Mouse (Mus musculus): Measurements from ENCODE around the gene Vopp1.

The Vopp1 gene

DNA sequence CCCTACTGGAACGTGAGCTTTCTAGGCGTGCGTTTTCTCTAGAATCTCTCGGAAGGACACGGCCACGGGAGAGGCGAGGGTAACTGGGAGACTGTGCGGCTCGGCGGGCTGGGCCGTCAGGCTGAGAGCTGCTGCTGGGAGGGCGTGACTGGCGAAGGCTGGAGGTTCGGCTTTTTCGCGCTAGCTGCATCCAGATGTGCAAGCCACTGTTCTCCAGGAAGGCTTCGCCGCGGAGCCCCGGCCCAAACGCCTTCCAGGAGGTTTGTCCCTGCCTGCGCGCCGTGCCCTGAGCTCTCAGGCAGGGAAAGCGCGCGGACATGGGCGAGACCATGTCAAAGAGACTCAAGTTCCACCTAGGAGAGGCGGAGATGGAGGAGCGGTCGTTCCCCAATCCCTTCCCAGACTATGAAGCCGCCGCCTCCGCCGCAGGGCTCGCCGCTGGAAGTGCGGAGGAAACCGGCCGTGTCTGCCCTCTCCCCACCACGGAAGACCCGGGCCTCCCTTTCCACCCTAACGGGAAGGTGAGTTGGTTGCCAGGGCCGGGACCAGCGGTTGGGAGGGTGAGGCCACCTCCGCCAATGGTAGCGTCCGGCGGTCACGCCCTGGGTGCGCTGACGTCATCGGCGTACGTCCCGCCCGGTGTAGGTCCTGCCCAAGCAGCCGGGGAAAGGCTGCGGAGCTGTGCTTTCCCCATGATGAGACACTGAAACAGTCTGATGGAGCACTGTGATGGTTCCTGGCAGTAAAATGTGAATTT lies 122.0 kb downstream of the Vopp1 start:
- in situ Hi-C loops (cut with MboI, MseI), result no loop called here

- in situ Hi-C loops (cut with MboI, MseI), result no loop called here
Observed at GRCm38 (mm10) chr6:57702376-57702742, 122.6 kb downstream of the Vopp1 start, which contains the start of gene Lancl2. Gene Lancl2 (plus strand): TSS chr6:57702540.

DNA sequence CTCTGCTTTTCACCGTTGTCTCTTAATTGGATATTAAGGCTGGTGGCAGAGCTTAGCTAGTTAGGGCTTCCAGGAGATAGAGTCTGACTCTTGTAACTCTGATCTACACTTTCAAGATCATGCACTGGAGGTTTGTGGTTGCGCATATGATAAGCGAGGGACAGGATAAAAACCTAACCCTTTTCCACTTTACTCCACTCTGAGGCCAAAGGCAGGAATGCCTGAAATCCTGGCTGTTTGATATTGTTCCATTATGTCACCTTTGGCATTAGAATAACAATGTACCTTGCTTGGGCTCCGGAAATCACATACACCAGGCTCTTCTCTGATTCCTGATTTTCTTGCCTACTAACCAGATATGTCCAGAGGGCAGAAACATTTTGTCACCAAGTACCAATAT lies 123.3 kb downstream of the Vopp1 start:
- in situ Hi-C loops (cut with MboI, MseI), result no loop called here

- in situ Hi-C loops (cut with MboI, MseI), result loop anchor here (10.0 kb wide), 1 partner anchor 978 kb away; the partner anchor contains the start of gene Avl9
Observed at GRCm38 (mm10) chr6:57693116-57693515, 131.8 kb downstream of the Vopp1 start.

DNA sequence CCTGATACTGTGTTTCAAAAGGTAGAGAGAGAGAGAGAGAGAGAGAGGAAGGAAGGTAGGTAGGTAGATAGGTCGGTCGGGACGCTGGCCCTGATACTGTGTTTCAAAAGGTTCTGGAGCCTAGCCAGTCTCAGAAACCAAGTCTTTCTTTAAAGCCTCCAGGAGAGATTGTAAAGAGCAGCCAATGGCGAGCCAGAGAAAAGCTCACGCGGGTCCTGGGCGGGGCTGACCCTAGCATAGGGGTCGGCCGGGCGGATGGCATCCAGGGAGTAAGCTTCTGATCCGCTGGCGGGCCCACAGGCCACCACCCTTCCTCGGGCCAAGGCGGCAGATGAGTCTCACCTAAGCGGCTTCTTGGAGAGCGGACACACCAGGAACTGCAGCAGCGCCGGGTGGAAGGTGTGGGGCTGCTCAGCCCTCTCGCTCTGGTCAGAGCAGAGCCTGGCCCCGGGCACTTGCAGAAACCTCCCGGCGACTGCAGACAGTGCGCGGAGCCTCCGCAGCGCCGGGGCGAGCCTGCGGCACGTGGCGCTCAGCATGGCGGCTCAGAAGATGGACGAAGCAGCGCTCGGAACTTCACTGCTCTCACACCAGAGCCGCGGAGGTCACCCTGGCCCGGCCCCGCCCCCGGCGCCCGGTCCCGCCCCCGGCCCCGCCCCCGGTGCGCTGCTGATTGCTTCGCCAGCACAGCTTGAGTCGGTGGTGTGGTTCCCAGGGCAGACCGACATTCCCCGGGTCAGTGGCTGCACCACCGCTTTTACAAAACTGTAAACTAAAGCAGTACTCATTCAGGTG lies 133.3 kb downstream of the Vopp1 start, which contains the start of gene Pyurf:
Gene Pyurf (minus strand): TSS at position 612 of the 795 bp plus-strand sequence.
- in situ Hi-C loops (cut with MboI, MseI), result loop anchor here (10.0 kb wide), 1 partner anchor 977 kb away; the partner anchor contains the start of gene Avl9

GRCm38 (mm10) chr6:57684156-57684555 lies 140.8 kb downstream of the Vopp1 start:
- in situ Hi-C loops (cut with MboI, MseI), result no loop called here

Data from T-helper 2 cell (primary cell).